Mouse (Mus musculus) liver, adult 2 months (tissue): ENCODE data around the gene Elf2.

Source experiments
- CTCF ChIP-seq: fragments of 200-500 bp; IDR thresholded peaks from 2 replicates; pipeline ENCODE4 v1.5.1; 2011; ENCODE audit warnings: low read depth, low read length, control low read depth
- POLR2A ChIP-seq: fragments of 200-500 bp; IDR thresholded peaks from 2 replicates; pipeline ENCODE4 v1.6.1; 2011; ENCODE audit warnings: low read length, control low read depth; ENCODE audit not compliant: insufficient read depth; ENCODE audit errors: extremely low read depth

DNA sequence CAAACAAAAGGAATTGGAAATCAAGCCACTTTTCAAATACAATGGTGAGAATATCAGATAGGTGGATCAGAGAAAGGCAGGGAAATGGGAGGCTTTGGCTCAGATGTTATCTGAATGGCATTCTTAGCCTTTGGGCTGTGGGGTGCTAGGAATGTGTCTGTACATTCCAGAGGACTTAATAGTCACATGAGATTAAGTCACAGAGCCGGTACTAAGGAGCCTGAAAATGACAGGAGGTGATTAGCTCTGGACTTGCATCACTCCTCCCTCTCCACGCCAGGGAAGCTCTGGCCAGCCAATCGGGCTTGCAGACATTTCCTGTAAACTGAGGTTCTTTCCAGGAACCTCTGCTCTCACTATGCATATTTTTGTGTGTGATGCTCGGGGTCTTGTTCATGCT is 119.6 kb downstream of the Elf2 start:
- TF ChIP-seq CTCF (no peak), POLR2A (no peak)
